In the genomic region with DNA sequence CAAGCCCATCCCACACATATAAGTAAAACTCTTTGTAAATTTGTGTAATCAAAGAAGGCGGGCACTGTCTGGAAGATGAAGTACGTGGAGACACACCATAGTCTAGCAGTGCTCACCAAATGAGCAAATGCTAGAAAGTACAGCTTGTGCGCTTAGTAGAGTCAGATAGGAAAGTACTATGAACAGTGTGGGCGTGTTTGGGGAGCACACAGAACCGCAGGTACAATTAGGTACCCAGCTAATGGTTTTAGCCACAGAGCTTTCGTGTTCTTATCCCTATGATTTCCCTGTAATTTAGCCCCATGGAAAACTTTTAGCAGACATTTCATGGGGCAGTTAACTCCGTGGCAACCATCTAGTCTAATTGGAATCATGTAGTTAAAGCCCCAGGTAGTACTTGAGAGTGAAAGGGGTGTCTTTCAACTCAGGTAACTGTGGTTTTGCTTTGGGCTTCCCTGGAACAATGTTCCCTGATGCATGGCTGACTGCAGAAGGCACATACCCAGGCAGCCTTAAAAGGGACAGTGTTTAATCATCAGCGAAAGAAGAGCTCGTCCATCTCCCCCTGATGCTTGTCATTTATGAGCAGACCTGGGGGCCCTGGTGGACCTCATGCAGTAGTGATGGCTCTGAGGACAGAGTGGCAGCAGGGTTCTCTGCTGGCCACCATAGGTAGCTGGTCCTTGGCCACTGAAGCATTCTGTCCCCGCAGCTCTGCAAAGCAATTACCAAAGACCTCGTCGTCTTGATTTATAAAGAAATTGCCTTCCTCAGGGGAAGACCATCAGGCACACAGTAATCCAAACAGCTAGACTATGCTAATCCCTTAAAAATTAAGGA, we compare ENCODE assay signal across 12 mouse cellular contexts.
"Had no signal": no experiment of that assay in that cellular context is flagged by ENCODE, and none has a peak within 500 bp of the region (broad histone marks: within the 10 kb centered on the region; RNA-seq: fewer than 3 reads in every experiment).

No protein-coding gene starts in this region.

- H3K27ac ChIP-seq: left cerebral cortex, adult 2 months; limb, embryonic 10.5 days; liver, embryonic 15.5 days; neural tube, embryonic 13.5 days had no signal

- H3K4me2 ChIP-seq: liver, embryonic 11.5 days; liver, embryonic 15.5 days; neural tube, embryonic 13.5 days had no signal

- H3K36me3 ChIP-seq: limb, embryonic 10.5 days; liver, embryonic 15.5 days; neural tube, embryonic 13.5 days had no signal

- ATAC-seq: lung, postnatal 0 days had no signal

- H3K4me3 ChIP-seq: left cerebral cortex, adult 2 months; limb, embryonic 10.5 days; liver, embryonic 15.5 days; neural tube, embryonic 13.5 days had no signal

- H3K9me3 ChIP-seq: limb, embryonic 10.5 days; liver, embryonic 15.5 days; neural tube, embryonic 13.5 days had no signal

- H3K27me3 ChIP-seq: liver, embryonic 15.5 days; neural tube, embryonic 13.5 days had no signal

- H3K4me1 ChIP-seq: limb, embryonic 10.5 days; liver, embryonic 15.5 days; neural tube, embryonic 13.5 days had no signal

- H3K9ac ChIP-seq: liver, embryonic 15.5 days; neural tube, embryonic 13.5 days had no signal

- DNase-seq: kidney, postnatal 25 days; lung, adult 2 months; lung, postnatal 36 days; right cerebral cortex, adult 18-20 months; right cerebral cortex, postnatal 25 days; thymus, postnatal 36 days had no signal
